Mouse (Mus musculus) embryo, embryonic 9.5 days (tissue): ENCODE measurements around the gene Psme4.

Source experiments
- DNase-seq: peaks from one replicate; pipeline ENCODE4 v3.0.0-alpha.2; 2017; ENCODE audit errors: extremely low spot score

The Psme4 gene

GRCm38 (mm10) chr11:30786230-30786983 is 14.9 kb downstream of the Psme4 start:
- no peak for DNase-seq

- no peak for DNase-seq
Observed at GRCm38 (mm10) chr11:30792680-30793079, 21.2 kb downstream of the Psme4 start.

- no peak for DNase-seq
Observed at GRCm38 (mm10) chr11:30793753-30794152, 22.2 kb downstream of the Psme4 start.

- DNase-seq, result no peak
Observed at GRCm38 (mm10) chr11:30797236-30797635, 25.7 kb downstream of the Psme4 start.

- peak; percentile 15 for DNase-seq
Observed at GRCm38 (mm10) chr11:30799496-30799895, 28.0 kb downstream of the Psme4 start.

GRCm38 (mm10) chr11:30800091-30800490 is 28.6 kb downstream of the Psme4 start:
- DNase-seq, result no peak

GRCm38 (mm10) chr11:30802421-30802820 is 30.9 kb downstream of the Psme4 start:
- no peak for DNase-seq

GRCm38 (mm10) chr11:30821116-30821515 is 49.6 kb downstream of the Psme4 start:
- no peak for DNase-seq

- DNase-seq, result no peak
Observed at GRCm38 (mm10) chr11:30838793-30839192, 67.3 kb downstream of the Psme4 start.

- no peak for DNase-seq
Observed at GRCm38 (mm10) chr11:30844355-30844754, 72.8 kb downstream of the Psme4 start.

- DNase-seq, result no peak
Observed at GRCm38 (mm10) chr11:30872425-30872824, 100.9 kb downstream of the Psme4 start.

GRCm38 (mm10) chr11:30885171-30885871 is 113.8 kb downstream of the Psme4 start, which contains the start of the genes Gpr75 and Asb3:
Gene Gpr75 (plus strand): TSS chr11:30885358.
Gene Asb3 (plus strand): TSS chr11:30885416.
- DNase-seq, result peak; percentile 53

GRCm38 (mm10) chr11:30888153-30888552 is 116.6 kb downstream of the Psme4 start:
- DNase-seq, result no peak

- no peak for DNase-seq
Observed at GRCm38 (mm10) chr11:30896201-30896600, 124.7 kb downstream of the Psme4 start.

- no peak for DNase-seq
Observed at GRCm38 (mm10) chr11:30899312-30899711, 127.8 kb downstream of the Psme4 start.

- DNase-seq, result no peak
Observed at GRCm38 (mm10) chr11:30912311-30912710, 140.8 kb downstream of the Psme4 start.

- DNase-seq, result no peak
Observed at GRCm38 (mm10) chr11:30920641-30921040, 149.1 kb downstream of the Psme4 start.

- DNase-seq, result no peak
Observed at GRCm38 (mm10) chr11:30923283-30923682, 151.8 kb downstream of the Psme4 start.

GRCm38 (mm10) chr11:30928079-30928478 is 156.6 kb downstream of the Psme4 start:
- DNase-seq, result no peak

GRCm38 (mm10) chr11:30928498-30928897 is 157.0 kb downstream of the Psme4 start:
- DNase-seq, result no peak
